Mouse (Mus musculus) forelimb bud, embryonic 11.5 days (tissue): Measurements from ENCODE around the gene Rbm39.

Experiments
- DNase-seq: peaks from one replicate; pipeline ENCODE4 v3.0.0-alpha.2; 2012; ENCODE audit warnings: low read depth, low spot score

The Rbm39 gene

GRCm38 (mm10) chr2:156111358-156112079, 68.5 kb downstream of the Rbm39 start, which contains the start of the genes Cpne1 and Rbm12:
Gene Cpne1 (minus strand): TSS chr2:156111965.
Gene Rbm12 (minus strand): TSS chr2:156111978.
- DNase-seq = peak; percentile 93

- DNase-seq = peak; percentile 34
These were observed 69.2 kb downstream of the Rbm39 start for GRCm38 (mm10) chr2:156110627-156111357.
